Comparison of ENCODE assay signal across 8 mouse cellular contexts in genomic region chr7:111156472-111157231, GRCm38 (mm10).
A peak's percentile ranks its signal among the peaks of the same experiment; 100 is the strongest.
DNase-seq lines count a peak whose midpoint lies in the region; ATAC-seq and TF ChIP-seq lines count a peak whose summit lies in the region.

No protein-coding gene starts in this region.

- DNase-seq in cerebellum, postnatal 4 days (ENCODE audit: low spot score in 2 of 2): no peak
- peak; percentile 73 for DNase-seq in 416B (ENCODE audit: low read depth)
- DNase-seq in heart, adult 18-20 months: peak; percentile 78 to 86
- no peak for DNase-seq in ovary, postnatal 14 days (ENCODE audit: low spot score)

- no peaks in the 10 kb centered on the region for H3K27me3 ChIP-seq in kidney, embryonic 15.5 days
- no peaks in the 10 kb centered on the region for H3K27me3 ChIP-seq in myocyte (ENCODE audit: control insufficient read depth, insufficient read depth, insufficient read length)

- peak overlapping the region; percentile 78 for H3K27ac ChIP-seq in kidney, embryonic 15.5 days

- H3K4me1 ChIP-seq in kidney, embryonic 15.5 days: peaks cover 24% of the 10 kb centered on the region

- H3K4me2 ChIP-seq in kidney, embryonic 15.5 days: peak overlapping the region; percentile 9
- peak overlapping the region; percentile 85 for H3K4me2 ChIP-seq in myocyte (ENCODE audit: low read depth)

- no peak overlapping the region for H3K4me3 ChIP-seq in kidney, embryonic 15.5 days (replicated peaks)
- H3K4me3 ChIP-seq in myocyte: peak overlapping the region; percentile 16

- WGBS in kidney, embryonic 15.5 days: 37% methylated on average over 8 of the region's 8 CpGs

- TF ChIP-seq POLR2A in myocyte (IDR thresholded peaks at IDR 0.05; ENCODE audit: insufficient read length, low read depth): peak; percentile 55

- no peaks in the 10 kb centered on the region for H3K36me3 ChIP-seq in kidney, embryonic 15.5 days
- H3K36me3 ChIP-seq in myocyte (ENCODE audit: control insufficient read depth, insufficient read depth): no peaks in the 10 kb centered on the region

- H3ac ChIP-seq in myocyte (ENCODE audit: control insufficient read depth, insufficient read length): no peak overlapping the region

- ATAC-seq in cerebellum, adult (ENCODE audit: insufficient number of reproducible peaks, low FRiP score, low TSS enrichment): 0 out of 2 replicates have a peak, but pooled peaks have one; percentile 31
- ATAC-seq in common myeloid progenitor, adult 5-6 weeks (replicated peaks; ENCODE audit: low read depth, poor library complexity, severe bottlenecking): peak; percentile 63
- ATAC-seq in kidney, embryonic 15.5 days (replicated peaks; ENCODE audit: low FRiP score): peak; percentile 74

- H3K9me3 ChIP-seq in kidney, embryonic 15.5 days (replicated peaks): no peaks in the 10 kb centered on the region

- no peaks in the 10 kb centered on the region for H3K79me2 ChIP-seq in myocyte (ENCODE audit: control insufficient read depth, insufficient read depth)

- H3K9ac ChIP-seq in kidney, embryonic 15.5 days: no peak overlapping the region

TF ChIP-seq in myocyte, 11 proteins besides CTCF, POLR2A, EP300 and RAD21:
- TF ChIP-seq MYOD1 (IDR thresholded peaks at IDR 0.05; ENCODE audit: control insufficient read depth in 1 of 3, insufficient read length in 2 of 3, low read depth in 2 of 3): peak in 2 of 3 experiments; percentile 35 to 61
- peak; percentile 29 for TF ChIP-seq TCF3 (IDR thresholded peaks at IDR 0.05; ENCODE audit: insufficient read length, low read depth)
- TF ChIP-seq REST (IDR thresholded peaks at IDR 0.05; ENCODE audit: insufficient read depth, insufficient read length): no peak
- TF ChIP-seq TCF12 (IDR thresholded peaks at IDR 0.05; ENCODE audit: insufficient read depth, poor library complexity, severe bottlenecking): no peak
- TF ChIP-seq MYOG (IDR thresholded peaks at IDR 0.05; ENCODE audit: control insufficient read depth in 1 of 3, insufficient read depth in 1 of 3, insufficient read length in 2 of 3, low read depth in 2 of 3): peak; percentile 24 to 74 (median 49)
- no peak for TF ChIP-seq MAX (IDR thresholded peaks at IDR 0.05; ENCODE audit: low read depth)

Comparison
In these comparisons a context has a peak if more than half of its experiments do, and no peak if none do; other contexts are left out.
1. DNase-seq: peak in 416B (single experiment) and heart, adult 18-20 months (2 of 2); none in cerebellum, postnatal 4 days (0 of 2) and ovary, postnatal 14 days (single experiment).
2. Peak in every context shown above with its lines, with median percentiles within 50 percentile points of each other: ATAC-seq.